Mouse (Mus musculus) MEL (cell line): ENCODE measurements at regions not wholly inside any gene's neighbourhood (a gene's known extent, or its start where the extent isn't known, plus 50 kb on each side); places are given as distances from the start of the nearest gene placed in this dataset.
A peak's percentile ranks its signal among the peaks of the same experiment; 100 is the strongest.

Experiments
- DNase-seq: peaks from one replicate; pipeline ENCODE4 v3.0.0; 2011; ENCODE audit warnings: low read depth, low spot score
- H3K27ac ChIP-seq: 2 replicates; pipeline ENCODE4 v1.5.1; 2012; ENCODE audit warnings: low read depth, mild to moderate bottlenecking, control low read depth, low read length, moderate library complexity; ENCODE audit not compliant: control insufficient read depth
- H3K27me3 ChIP-seq, 2 experiments: fragments of 150-350 bp in 1 of 2; sonication (generic) in 1 of 2; 2 replicates each; pipeline ENCODE4 v1.6.1; 2012; ENCODE audit warnings: low read length in 2 of 2, mild to moderate bottlenecking in 2 of 2, improper control_type of control experiment in 1 of 2, moderate library complexity in 1 of 2; ENCODE audit not compliant: insufficient read depth in 2 of 2, control insufficient read depth in 1 of 2
- H3K36me3 ChIP-seq, 2 experiments: 2 replicates each; pipeline ENCODE4 v1.6.1; 2012 to 2014; ENCODE audit warnings: low read length in 2 of 2, improper control_type of control experiment in 1 of 2, inconsistent platforms in 1 of 2, mild to moderate bottlenecking in 1 of 2; ENCODE audit not compliant: insufficient read depth in 2 of 2, control insufficient read depth in 1 of 2
- H3K4me1 ChIP-seq, 2 experiments: fragments of 150-350 bp in 1 of 2; sonication (generic) in 1 of 2; 2 replicates each; pipeline ENCODE4 v1.6.1; 2012; ENCODE audit warnings: low read length in 2 of 2, improper control_type of control experiment in 1 of 2, mild to moderate bottlenecking in 1 of 2; ENCODE audit not compliant: insufficient read depth in 2 of 2, control insufficient read depth in 1 of 2
- H3K4me3 ChIP-seq, 2 experiments: fragments of 150-350 bp in 1 of 2; sonication (generic) in 1 of 2; 2 replicates each; pipeline ENCODE4 v1.5.1; 2012; ENCODE audit warnings: low read depth in 2 of 2, low read length in 2 of 2, mild to moderate bottlenecking in 2 of 2, moderate library complexity in 2 of 2, control low read depth in 1 of 2, improper control_type of control experiment in 1 of 2; ENCODE audit not compliant: control insufficient read depth in 1 of 2, insufficient read depth in 1 of 2
- H3K79me2 ChIP-seq: 2 replicates; pipeline ENCODE4 v1.6.1; 2012; ENCODE audit warnings: mild to moderate bottlenecking, low read length, moderate library complexity; ENCODE audit not compliant: control insufficient read depth, poor library complexity, insufficient read depth
- H3K9ac ChIP-seq: 2 replicates; pipeline ENCODE4 v1.6.1; 2012; ENCODE audit warnings: low read depth, mild to moderate bottlenecking, control low read depth, low read length, moderate library complexity; ENCODE audit not compliant: control insufficient read depth, poor library complexity, severe bottlenecking
- H3K9me3 ChIP-seq: fragments of 150-350 bp; sonication (generic); replicated peaks from 2 replicates; pipeline ENCODE4 v1.6.1; 2012; ENCODE audit warnings: mild to moderate bottlenecking, low read length, improper control_type of control experiment, moderate library complexity; ENCODE audit not compliant: insufficient read depth
- BHLHE40 ChIP-seq: IDR thresholded peaks from 2 replicates; pipeline ENCODE4 v1.6.1; 2012; ENCODE audit warnings: low read depth, mild to moderate bottlenecking, inconsistent platforms, low read length, improper control_type of control experiment, borderline replicate concordance
- CHD2 ChIP-seq: IDR thresholded peaks from 2 replicates; pipeline ENCODE4 v1.6.1; 2011; ENCODE audit warnings: low read length, improper control_type of control experiment
- EP300 ChIP-seq, 2 experiments: IDR thresholded peaks; 2 replicates each; pipeline ENCODE4 v1.6.1; 2011; ENCODE audit warnings: improper control_type of control experiment in 2 of 2, low read length in 2 of 2, low read depth in 1 of 2, mild to moderate bottlenecking in 1 of 2
- ETS1 ChIP-seq: IDR thresholded peaks from 2 replicates; pipeline ENCODE4 v1.6.1; 2012; ENCODE audit warnings: low read depth, mild to moderate bottlenecking, inconsistent platforms, low read length, improper control_type of control experiment, moderate library complexity
- HCFC1 ChIP-seq: IDR thresholded peaks from 2 replicates; pipeline ENCODE4 v1.6.1; 2012; ENCODE audit warnings: low read depth, mild to moderate bottlenecking, inconsistent platforms, low read length, improper control_type of control experiment, moderate library complexity
- JUND ChIP-seq: IDR thresholded peaks from 2 replicates; pipeline ENCODE4 v1.6.1; 2011; ENCODE audit warnings: low read depth, mild to moderate bottlenecking, improper control_type of control experiment, low read length
- KAT2A ChIP-seq: conservative IDR thresholded peaks from 2 replicates; pipeline ENCODE4 v1.6.1; 2012; ENCODE audit warnings: low read depth, low read length, improper control_type of control experiment, inconsistent platforms
- MAFK ChIP-seq: IDR thresholded peaks from 2 replicates; pipeline ENCODE4 v1.6.1; 2011; ENCODE audit warnings: low read depth, mild to moderate bottlenecking, low read length, improper control_type of control experiment, borderline replicate concordance
- MEF2A ChIP-seq: IDR thresholded peaks from 2 replicates; pipeline ENCODE4 v1.6.1; 2014; ENCODE audit warnings: low read depth, mild to moderate bottlenecking, inconsistent platforms, low read length, improper control_type of control experiment; ENCODE audit not compliant: poor library complexity, insufficient replicate concordance, severe bottlenecking; ENCODE audit errors: extremely low read depth
- MXI1 ChIP-seq: IDR thresholded peaks from 2 replicates; pipeline ENCODE4 v1.6.1; 2011; ENCODE audit warnings: mild to moderate bottlenecking, low read depth, low read length, improper control_type of control experiment
- MYB ChIP-seq: IDR thresholded peaks from 2 replicates; pipeline ENCODE4 v1.6.1; 2011; ENCODE audit warnings: mild to moderate bottlenecking, low read depth, low read length, improper control_type of control experiment
- MYC ChIP-seq: IDR thresholded peaks from 2 replicates; pipeline ENCODE4 v1.6.1; 2011; ENCODE audit warnings: low read depth, mild to moderate bottlenecking, low read length, improper control_type of control experiment, moderate library complexity
- NELFE ChIP-seq: IDR thresholded peaks from 2 replicates; pipeline ENCODE4 v1.6.1; 2011; ENCODE audit warnings: low read depth, low read length, improper control_type of control experiment
- NRF1 ChIP-seq: IDR thresholded peaks from 2 replicates; pipeline ENCODE4 v1.6.1; 2014; ENCODE audit warnings: low read depth, mild to moderate bottlenecking, inconsistent platforms, low read length, improper control_type of control experiment, moderate library complexity; ENCODE audit not compliant: poor library complexity, insufficient read depth, severe bottlenecking
- POLR2AphosphoS5 ChIP-seq: IDR thresholded peaks from 2 replicates; pipeline ENCODE4 v1.6.1; 2012; ENCODE audit warnings: low read depth, borderline replicate concordance, mild to moderate bottlenecking, inconsistent platforms, low read length, moderate library complexity, mixed read lengths
- RAD21 ChIP-seq: IDR thresholded peaks from 2 replicates; pipeline ENCODE4 v1.6.1; 2011; ENCODE audit warnings: mild to moderate bottlenecking, low read depth, low read length, improper control_type of control experiment
- RCOR1 ChIP-seq: IDR thresholded peaks from 2 replicates; pipeline ENCODE4 v1.6.1; 2012; ENCODE audit warnings: low read depth, mild to moderate bottlenecking, inconsistent platforms, low read length, improper control_type of control experiment
- SIN3A ChIP-seq: IDR thresholded peaks from 2 replicates; pipeline ENCODE4 v1.6.1; 2012; ENCODE audit warnings: low read length, improper control_type of control experiment, inconsistent platforms
- SMC3 ChIP-seq: IDR thresholded peaks from 2 replicates; pipeline ENCODE4 v1.6.1; 2011; ENCODE audit warnings: low read depth, low read length, improper control_type of control experiment
- TAL1 ChIP-seq: IDR thresholded peaks from 2 replicates; pipeline ENCODE4 v1.6.1; 2012; ENCODE audit warnings: mild to moderate bottlenecking, inconsistent platforms, low read length, moderate library complexity, mixed read lengths

- H3K27me3 ChIP-seq: no peaks in the 10 kb centered on the region
- no peaks in the 10 kb centered on the region for H3K79me2 ChIP-seq
- no peak overlapping the region for H3K4me3 ChIP-seq
- H3K9ac ChIP-seq: no peak overlapping the region
- H3K27ac ChIP-seq: no peak overlapping the region
- TF ChIP-seq TAL1 (no peak), SMC3 (peak; percentile 25; the same call in 1 of the 2 replicates)
- DNase-seq: no peak
- no peaks in the 10 kb centered on the region for H3K36me3 ChIP-seq
- H3K4me1 ChIP-seq: no peaks in the 10 kb centered on the region
- H3K9me3 ChIP-seq: no peaks in the 10 kb centered on the region
Observed at GRCm38 (mm10) chr14:40275331-40275730, 617.7 kb downstream of the Sh2d4b start.

GRCm38 (mm10) chr14:40261646-40262045, 631.4 kb downstream of the Sh2d4b start:
- no peaks in the 10 kb centered on the region for H3K27me3 ChIP-seq
- no peaks in the 10 kb centered on the region for H3K9me3 ChIP-seq
- no peak overlapping the region for H3K27ac ChIP-seq
- no peak overlapping the region for H3K4me3 ChIP-seq
- TF ChIP-seq MYB (no peak), HCFC1 (no peak), NRF1 (no peak), ETS1 (no peak), NELFE (no peak), MXI1 (no peak), RAD21 (no peak), EP300 (IDR thresholded peaks at IDR 0.05; ENCODE audit: low read depth in 1 of 2, low read length in 2 of 2) (no peak), MAFK (no peak), MYC (no peak), JUND (no peak), RCOR1 (no peak), KAT2A (no peak), BHLHE40 (no peak), POLR2AphosphoS5 (no peak), MEF2A (no peak), SIN3A (no peak), CHD2 (no peak), SMC3 (no peak)
- DNase-seq: no peak
- no peaks in the 10 kb centered on the region for H3K79me2 ChIP-seq
- no peaks in the 10 kb centered on the region for H3K4me1 ChIP-seq
- no peaks in the 10 kb centered on the region for H3K36me3 ChIP-seq
- no peak overlapping the region for H3K9ac ChIP-seq
